Mouse (Mus musculus) embryonic facial prominence, embryonic 12.5 days (tissue): ENCODE data around the gene Tspear. TPM values are rescaled to one million over a fixed set of nuclear protein-coding genes. Genes with fewer than 3 reads are reported as not detected.

Experiments used
- ATAC-seq: fragments of 200-750 bp; cut with Nextera tagmentation; 2 replicates; pipeline ENCODE4 v1.8.0; 2017; ENCODE audit not compliant: insufficient number of reproducible peaks, insufficient read depth, low FRiP score, low TSS enrichment
- H3K27ac ChIP-seq: fragments of 300-500 bp; sonication (generic); 2 replicates; pipeline ENCODE4 v1.5.1; 2016; ENCODE audit warnings: mild to moderate bottlenecking
- H3K27me3 ChIP-seq: fragments of 300-500 bp; sonication (generic); 2 replicates; pipeline ENCODE4 v1.6.1; 2016; ENCODE audit warnings: mild to moderate bottlenecking, moderate library complexity
- H3K36me3 ChIP-seq: fragments of 300-500 bp; sonication (generic); 2 replicates; pipeline ENCODE4 v1.6.1; 2016; ENCODE audit warnings: mild to moderate bottlenecking
- H3K4me1 ChIP-seq: fragments of 300-500 bp; sonication (generic); 2 replicates; pipeline ENCODE4 v1.6.1; 2016
- H3K4me2 ChIP-seq: fragments of 300-500 bp; sonication (generic); replicated peaks from 2 replicates; pipeline ENCODE4 v1.6.1; 2016; ENCODE audit warnings: mild to moderate bottlenecking, moderate library complexity
- H3K4me3 ChIP-seq: fragments of 300-500 bp; sonication (generic); 2 replicates; pipeline ENCODE4 v1.5.1; 2016; ENCODE audit warnings: mild to moderate bottlenecking
- H3K9ac ChIP-seq: fragments of 300-500 bp; sonication (generic); 2 replicates; pipeline ENCODE4 v1.6.1; 2016; ENCODE audit warnings: mild to moderate bottlenecking, moderate library complexity
- H3K9me3 ChIP-seq: fragments of 300-500 bp; sonication (generic); 2 replicates; pipeline ENCODE4 v1.6.1; 2016; ENCODE audit warnings: mild to moderate bottlenecking, moderate library complexity
- WGBS: fragments of 180-500 bp; shearing (Covaris S2); methylation state at CpG from one replicate; pipeline ENCODE4 v1.1.7; 2016; 5-methylcytosine and 5-hydroxymethylcytosine counted together
- microRNA counts: library from miRNA; unstranded; fragments of <30 nt; microRNA quantifications from one replicate; lab custom pipeline; 2017
- microRNA-seq: library from miRNA; unstranded; fragments of <30 nt; microRNA quantifications from one replicate; pipeline ENCODE4, GENCODE M21; 2017
- polyA plus RNA-seq: library from polyadenylated mRNA; unstranded; fragments of >200 nt; fragmentation: Nextera tagmentation; extraction: Ambion mirVana; gene quantifications from 2 replicates; pipeline ENCODE4 v1.2.1, GENCODE M21; 2016

Tspear gene
- polyA plus RNA-seq, 1 experiment from 2014 or later: 0.69 TPM

GRCm38 (mm10) chr10:77916636-77917335 lies 230.4 kb downstream of the Tspear start:
- H3K4me1 ChIP-seq: no peaks in the 10 kb centered on the region
- no peak overlapping the region for H3K9ac ChIP-seq
- no peaks in the 10 kb centered on the region for H3K36me3 ChIP-seq
- H3K27me3 ChIP-seq: no peaks in the 10 kb centered on the region
- H3K4me3 ChIP-seq: no peak overlapping the region
- no peak overlapping the region for H3K4me2 ChIP-seq
- WGBS: 65% methylated on average over 8 of the region's 8 CpGs
- no peaks in the 10 kb centered on the region for H3K9me3 ChIP-seq
- ATAC-seq: no peak
- H3K27ac ChIP-seq: no peak overlapping the region

GRCm38 (mm10) chr10:77921009-77921408 lies 234.6 kb downstream of the Tspear start:
- Histone ChIP-seq H3K9me3 (no peaks in the 10 kb centered on the region), H3K4me1 (no peaks in the 10 kb centered on the region), H3K27me3 (no peaks in the 10 kb centered on the region), H3K9ac (no peak overlapping the region), H3K4me3 (no peak overlapping the region), H3K36me3 (no peaks in the 10 kb centered on the region), H3K27ac (no peak overlapping the region), H3K4me2 (no peak overlapping the region)
- 79% methylated on average over 5 of the region's 5 CpGs for WGBS
- no peak for ATAC-seq

- Histone ChIP-seq H3K9ac (no peak overlapping the region), H3K9me3 (no peaks in the 10 kb centered on the region), H3K4me2 (no peak overlapping the region), H3K4me3 (no peak overlapping the region), H3K36me3 (no peaks in the 10 kb centered on the region), H3K27me3 (no peaks in the 10 kb centered on the region), H3K27ac (no peak overlapping the region), H3K4me1 (no peaks in the 10 kb centered on the region)
- 78% methylated on average over 4 of the region's 4 CpGs for WGBS
- ATAC-seq: no peak
Observed at GRCm38 (mm10) chr10:77922681-77923080, 236.3 kb downstream of the Tspear start.

GRCm38 (mm10) chr10:77926140-77926539 lies 239.8 kb downstream of the Tspear start:
- H3K27ac ChIP-seq: no peak overlapping the region
- H3K4me3 ChIP-seq: no peak overlapping the region
- no peak overlapping the region for H3K9ac ChIP-seq
- no peaks in the 10 kb centered on the region for H3K4me1 ChIP-seq
- no peak overlapping the region for H3K4me2 ChIP-seq
- no peaks in the 10 kb centered on the region for H3K36me3 ChIP-seq
- no peak for ATAC-seq
- H3K9me3 ChIP-seq: no peaks in the 10 kb centered on the region
- no peaks in the 10 kb centered on the region for H3K27me3 ChIP-seq
- WGBS: 42% methylated on average over 7 of the region's 7 CpGs

GRCm38 (mm10) chr10:77927375-77927774 lies 241.0 kb downstream of the Tspear start:
- 88% methylated on average over 10 of the region's 10 CpGs for WGBS

More at GRCm38 (mm10) chr10:77927375-77927774, 241.0 kb downstream of the Tspear start:
- H3K4me1 ChIP-seq: no peaks in the 10 kb centered on the region
- no peak overlapping the region for H3K4me3 ChIP-seq
- no peak for ATAC-seq
- no peak overlapping the region for H3K9ac ChIP-seq
- no peak overlapping the region for H3K27ac ChIP-seq
- no peak overlapping the region for H3K4me2 ChIP-seq
- no peaks in the 10 kb centered on the region for H3K36me3 ChIP-seq
- H3K27me3 ChIP-seq: no peaks in the 10 kb centered on the region
- H3K9me3 ChIP-seq: no peaks in the 10 kb centered on the region

MicroRNA genes within 50 kb of the gene (microRNA counts, 519-probe panel; counts per million panel counts)
- microRNA mmu-miR-1930 (lab: Ali Mortazavi, UCI): 460 counts per million, percentile 65 among the panel's probes with 10 or more counts

Small RNA genes lying within 50 kb of the gene (microRNA-seq; reads per million reads assigned to microRNA genes)
- gene Mir1930: 21.2 reads per million, percentile 36 among the genes with 10 or more reads in this experiment

Other genes with a start within 250 kb of the Tspear start
- gene Fam207a, start 170.8 kb upstream of the Tspear start, polyA plus RNA-seq: 48.8 and 51.0 TPM in 2 replicates
- gene Itgb2, start 156.3 kb upstream of the Tspear start, polyA plus RNA-seq: 0.81 and 1.3 TPM in 2 replicates
- 92.5 and 94.4 TPM in 2 replicates for gene Pttg1ip, start 104.8 kb upstream of the Tspear start, polyA plus RNA-seq
- gene Sumo3, start 80.5 kb upstream of the Tspear start, polyA plus RNA-seq: 385 and 391 TPM in 2 replicates
- gene Gm49325, start 80.4 kb upstream of the Tspear start, polyA plus RNA-seq: 7.0 and 7.1 TPM in 2 replicates
- gene Ube2g2, start 64.3 kb upstream of the Tspear start, polyA plus RNA-seq: 76.7 and 81.7 TPM in 2 replicates
- not detected in 2 replicates for gene Gm19402, start 4.2 kb downstream of the Tspear start, polyA plus RNA-seq
- gene Gm9508, start 10.7 kb downstream of the Tspear start, polyA plus RNA-seq: not detected in 2 replicates
- gene Gm10272, start 20.1 kb downstream of the Tspear start, polyA plus RNA-seq: not detected in 2 replicates
- not detected in 2 replicates for gene Gm10024, start 24.9 kb downstream of the Tspear start, polyA plus RNA-seq
- not detected in 2 replicates for gene Gm10142, start 29.2 kb downstream of the Tspear start, polyA plus RNA-seq
- gene Krtap12-1, start 34.0 kb downstream of the Tspear start, polyA plus RNA-seq: not detected in 2 replicates
- not detected in 2 replicates for gene Gm10100, start 39.9 kb downstream of the Tspear start, polyA plus RNA-seq
- not detected in 2 replicates for gene Gm18596, start 56.1 kb downstream of the Tspear start, polyA plus RNA-seq
- not detected in 2 replicates for gene Gm9736, start 64.8 kb downstream of the Tspear start, polyA plus RNA-seq
- gene Gm3233, start 73.1 kb downstream of the Tspear start, polyA plus RNA-seq: not detected in 2 replicates
- not detected in 2 replicates for gene Gm3238, start 84.8 kb downstream of the Tspear start, polyA plus RNA-seq
- gene Gm7138, start 90.4 kb downstream of the Tspear start, polyA plus RNA-seq: not detected in 2 replicates
- not detected in 2 replicates for gene Gm3250, start 96.0 kb downstream of the Tspear start, polyA plus RNA-seq
- gene Gm7137, start 101.6 kb downstream of the Tspear start, polyA plus RNA-seq: not detected in 2 replicates
- gene Gm9639, start 108.5 kb downstream of the Tspear start, polyA plus RNA-seq: not detected in 2 replicates
- gene Gm19668, start 112.6 kb downstream of the Tspear start, polyA plus RNA-seq: not detected in 2 replicates
- gene Gm9507, start 125.3 kb downstream of the Tspear start, polyA plus RNA-seq: not detected in 2 replicates
- not detected in 2 replicates for gene Gm2696, start 128.1 kb downstream of the Tspear start, polyA plus RNA-seq
- gene Krtap10-4, start 140.5 kb downstream of the Tspear start, polyA plus RNA-seq: not detected in 2 replicates
- not detected in 2 replicates for gene Krtap10-10, start 149.4 kb downstream of the Tspear start, polyA plus RNA-seq
- not detected in 2 replicates for gene Gm36176, start 160.2 kb downstream of the Tspear start, polyA plus RNA-seq
- gene Gm10318, start 166.3 kb downstream of the Tspear start, polyA plus RNA-seq: not detected in 2 replicates
- not detected in 2 replicates for gene Gm3285, start 175.4 kb downstream of the Tspear start, polyA plus RNA-seq
- gene Lrrc3, start 216.0 kb downstream of the Tspear start, polyA plus RNA-seq: 4.4 and 4.7 TPM in 2 replicates